Mouse (Mus musculus): ENCODE results near the gene Man2b1. TPM values are rescaled to one million over a fixed set of nuclear protein-coding genes. Genes with fewer than 3 reads are reported as not detected.
"Not testable (repeated sequence)": the region's sequence is repeated elsewhere in the genome, so short reads cannot be mapped to it uniquely, and the experiment has no call there.

The Man2b1 gene
- polyA plus RNA-seq, 1 experiment from 2014 or later, result 22.5 TPM

GRCm38 (mm10) chr8:85135690-85136089, 52.6 kb downstream of the Man2b1 start:
- not testable (repeated sequence) for ATAC-seq (ENCODE audit: low FRiP score, low read depth); H3K27ac ChIP-seq (replicated peaks); H3K4me3 ChIP-seq; H3K36me3 ChIP-seq; H3K9ac ChIP-seq; H3K4me2 ChIP-seq; H3K9me3 ChIP-seq; H3K27me3 ChIP-seq; H3K4me1 ChIP-seq (replicated peaks)
- WGBS, result 81% methylated on average over 2 of the region's 2 CpGs

- Histone ChIP-seq H3K9me3 (no peaks in the 10 kb centered on the region), H3K4me3 (no peak overlapping the region), H3K27me3 (no peaks in the 10 kb centered on the region), H3K4me1 (replicated peaks) (no peaks in the 10 kb centered on the region), H3K4me2 (no peak overlapping the region), H3K9ac (no peak overlapping the region), H3K27ac (replicated peaks) (no peak overlapping the region), H3K36me3 (no peaks in the 10 kb centered on the region)
- ATAC-seq (ENCODE audit: low FRiP score, low read depth), result no peak
- WGBS, result 94% methylated on average over 4 of the region's 4 CpGs
Measured at GRCm38 (mm10) chr8:85142516-85142915, 59.4 kb downstream of the Man2b1 start.

Small RNAs within 50 kb of the gene (microRNA-seq; reads per million reads assigned to microRNA genes)
- gene Gm23388 (2.0 reads per million), gene Mir7070 (3.1 reads per million, percentile 13 among the genes with 10 or more reads in this experiment)

Other genes starting within 250 kb of the Man2b1 start
- gene Rad23a, start 242.6 kb upstream of the Man2b1 start, polyA plus RNA-seq (2015; fragmentation: Nextera tagmentation; extraction: Ambion mirVana), result 79.1 and 85.9 TPM in 2 replicates
- gene Calr, start 236.3 kb upstream of the Man2b1 start, polyA plus RNA-seq (2015; fragmentation: Nextera tagmentation; extraction: Ambion mirVana), result 700 and 710 TPM in 2 replicates
- 108 and 112 TPM in 2 replicates for gene Farsa, start 226.3 kb upstream of the Man2b1 start, polyA plus RNA-seq (2015; fragmentation: Nextera tagmentation; extraction: Ambion mirVana)
- gene Syce2, start 211.2 kb upstream of the Man2b1 start, polyA plus RNA-seq (2015; fragmentation: Nextera tagmentation; extraction: Ambion mirVana), result 33.7 and 37.3 TPM in 2 replicates
- 36.4 and 40.3 TPM in 2 replicates for gene Gcdh, start 189.3 kb upstream of the Man2b1 start, polyA plus RNA-seq (2015; fragmentation: Nextera tagmentation; extraction: Ambion mirVana)
- gene Klf1, start 181.3 kb upstream of the Man2b1 start, polyA plus RNA-seq (2015; fragmentation: Nextera tagmentation; extraction: Ambion mirVana), result 0.64 TPM in 2 replicates
- gene Dnase2a, start 174.7 kb upstream of the Man2b1 start, polyA plus RNA-seq (2015; fragmentation: Nextera tagmentation; extraction: Ambion mirVana), result 5.7 and 7.3 TPM in 2 replicates
- 72.4 and 81.1 TPM in 2 replicates for gene Mast1, start 145.9 kb upstream of the Man2b1 start, polyA plus RNA-seq (2015; fragmentation: Nextera tagmentation; extraction: Ambion mirVana)
- gene Rtbdn, start 136.3 kb upstream of the Man2b1 start, polyA plus RNA-seq (2015; fragmentation: Nextera tagmentation; extraction: Ambion mirVana), result 2.8 and 3.5 TPM in 2 replicates
- not detected in 2 replicates for gene Gm49661, start 113.8 kb upstream of the Man2b1 start, polyA plus RNA-seq (2015; fragmentation: Nextera tagmentation; extraction: Ambion mirVana)
- 1,124 and 1,185 TPM in 2 replicates for gene Prdx2, start 113.7 kb upstream of the Man2b1 start, polyA plus RNA-seq (2015; fragmentation: Nextera tagmentation; extraction: Ambion mirVana)
- 54.2 and 59.8 TPM in 2 replicates for gene Rnaseh2a, start 113.5 kb upstream of the Man2b1 start, polyA plus RNA-seq (2015; fragmentation: Nextera tagmentation; extraction: Ambion mirVana)
- gene Junb, start 104.6 kb upstream of the Man2b1 start, polyA plus RNA-seq (2015; fragmentation: Nextera tagmentation; extraction: Ambion mirVana), result 6.3 and 6.8 TPM in 2 replicates
- 34.0 and 37.3 TPM in 2 replicates for gene Hook2, start 92.7 kb upstream of the Man2b1 start, polyA plus RNA-seq (2015; fragmentation: Nextera tagmentation; extraction: Ambion mirVana)
- 0.08 TPM in 1 of 2 replicates, not detected in the other for gene Best2, start 68.7 kb upstream of the Man2b1 start, polyA plus RNA-seq (2015; fragmentation: Nextera tagmentation; extraction: Ambion mirVana)
- 148 and 159 TPM in 2 replicates for gene Asna1, start 58.0 kb upstream of the Man2b1 start, polyA plus RNA-seq (2015; fragmentation: Nextera tagmentation; extraction: Ambion mirVana)
- gene Trir, start 56.4 kb upstream of the Man2b1 start, polyA plus RNA-seq (2015; fragmentation: Nextera tagmentation; extraction: Ambion mirVana), result 123 and 132 TPM in 2 replicates
- 56.8 and 63.7 TPM in 2 replicates for gene Tnpo2, start 46.4 kb upstream of the Man2b1 start, polyA plus RNA-seq (2015; fragmentation: Nextera tagmentation; extraction: Ambion mirVana)
- 72.0 and 76.1 TPM in 2 replicates for gene Fbxw9, start 23.2 kb upstream of the Man2b1 start, polyA plus RNA-seq (2015; fragmentation: Nextera tagmentation; extraction: Ambion mirVana)
- 0.99 and 1.0 TPM in 2 replicates for gene Gm5741, start 15.3 kb upstream of the Man2b1 start, polyA plus RNA-seq (2015; fragmentation: Nextera tagmentation; extraction: Ambion mirVana)
- 103 and 111 TPM in 2 replicates for gene Dhps, start 11.5 kb upstream of the Man2b1 start, polyA plus RNA-seq (2015; fragmentation: Nextera tagmentation; extraction: Ambion mirVana)
- gene Wdr83os, start 2.5 kb upstream of the Man2b1 start, polyA plus RNA-seq (2015; fragmentation: Nextera tagmentation; extraction: Ambion mirVana), result 117 and 119 TPM in 2 replicates
- 47.2 and 53.0 TPM in 2 replicates for gene Wdr83, start 2.0 kb upstream of the Man2b1 start, polyA plus RNA-seq (2015; fragmentation: Nextera tagmentation; extraction: Ambion mirVana)
- 3.9 and 4.6 TPM in 2 replicates for gene Zfp791, start 39.8 kb downstream of the Man2b1 start, polyA plus RNA-seq (2015; fragmentation: Nextera tagmentation; extraction: Ambion mirVana)
- gene Cks1brt, start 68.7 kb downstream of the Man2b1 start, polyA plus RNA-seq (2015; fragmentation: Nextera tagmentation; extraction: Ambion mirVana), result not detected in 2 replicates
- not detected in 2 replicates for gene Olfr371, start 142.7 kb downstream of the Man2b1 start, polyA plus RNA-seq (2015; fragmentation: Nextera tagmentation; extraction: Ambion mirVana)
- 64.8 and 70.3 TPM in 2 replicates for gene Orc6, start 216.4 kb downstream of the Man2b1 start, polyA plus RNA-seq (2015; fragmentation: Nextera tagmentation; extraction: Ambion mirVana)
- gene Vps35, start 216.5 kb downstream of the Man2b1 start, polyA plus RNA-seq (2015; fragmentation: Nextera tagmentation; extraction: Ambion mirVana), result 169 TPM in 2 replicates

All from hindbrain, embryonic 15.5 days (tissue).